Mouse (Mus musculus): ENCODE results near the gene Faf1. TPM values are rescaled to one million over a fixed set of nuclear protein-coding genes. Genes with fewer than 3 reads are reported as not detected.

Gene Faf1
- total RNA-seq, 1 experiment from 2014 or later, result 69.9 TPM

- no peak for ATAC-seq (replicated peaks in 1 of 2; ENCODE audit: insufficient read depth in 1 of 2, low FRiP score in 2 of 2, low TSS enrichment in 1 of 2, low read depth in 1 of 2, poor library complexity in 2 of 2, severe bottlenecking in 2 of 2)
Measured at GRCm38 (mm10) chr4:109953509-109953908, 277.1 kb downstream of the Faf1 start.

- no peak for ATAC-seq (replicated peaks in 1 of 2; ENCODE audit: insufficient read depth in 1 of 2, low FRiP score in 2 of 2, low TSS enrichment in 1 of 2, low read depth in 1 of 2, poor library complexity in 2 of 2, severe bottlenecking in 2 of 2)
Measured at GRCm38 (mm10) chr4:109960201-109960935, 284.0 kb downstream of the Faf1 start.

- ATAC-seq (replicated peaks in 1 of 2; ENCODE audit: insufficient read depth in 1 of 2, low FRiP score in 2 of 2, low TSS enrichment in 1 of 2, low read depth in 1 of 2, poor library complexity in 2 of 2, severe bottlenecking in 2 of 2), result 0 out of 4 replicates have a peak, but pooled peaks of 1 of the 2 experiments have one; percentile 10
Measured at GRCm38 (mm10) chr4:109963570-109964279, 287.3 kb downstream of the Faf1 start.

GRCm38 (mm10) chr4:109969561-109969960 lies 293.2 kb downstream of the Faf1 start:
- no peak for ATAC-seq (replicated peaks in 1 of 2; ENCODE audit: insufficient read depth in 1 of 2, low FRiP score in 2 of 2, low TSS enrichment in 1 of 2, low read depth in 1 of 2, poor library complexity in 2 of 2, severe bottlenecking in 2 of 2)

GRCm38 (mm10) chr4:109973991-109974654 lies 297.7 kb downstream of the Faf1 start:
- ATAC-seq (replicated peaks in 1 of 2; ENCODE audit: insufficient read depth in 1 of 2, low FRiP score in 2 of 2, low TSS enrichment in 1 of 2, low read depth in 1 of 2, poor library complexity in 2 of 2, severe bottlenecking in 2 of 2), result no peak

GRCm38 (mm10) chr4:109974655-109975380 lies 298.4 kb downstream of the Faf1 start:
- ATAC-seq (replicated peaks in 1 of 2; ENCODE audit: insufficient read depth in 1 of 2, low FRiP score in 2 of 2, low TSS enrichment in 1 of 2, low read depth in 1 of 2, poor library complexity in 2 of 2, severe bottlenecking in 2 of 2), result peak in 1 of 2 experiments; percentile 35; a peak in 1 of 4 replicates

- no peak for ATAC-seq (replicated peaks in 1 of 2; ENCODE audit: insufficient read depth in 1 of 2, low FRiP score in 2 of 2, low TSS enrichment in 1 of 2, low read depth in 1 of 2, poor library complexity in 2 of 2, severe bottlenecking in 2 of 2)
Measured at GRCm38 (mm10) chr4:109975381-109976240, 299.2 kb downstream of the Faf1 start.

- ATAC-seq (replicated peaks in 1 of 2; ENCODE audit: insufficient read depth in 1 of 2, low FRiP score in 2 of 2, low TSS enrichment in 1 of 2, low read depth in 1 of 2, poor library complexity in 2 of 2, severe bottlenecking in 2 of 2), result no peak
Measured at GRCm38 (mm10) chr4:109976273-109977147, 300.1 kb downstream of the Faf1 start.

- peak in 1 of 2 experiments; percentile 7; a peak in 1 of 4 replicates for ATAC-seq (replicated peaks in 1 of 2; ENCODE audit: insufficient read depth in 1 of 2, low FRiP score in 2 of 2, low TSS enrichment in 1 of 2, low read depth in 1 of 2, poor library complexity in 2 of 2, severe bottlenecking in 2 of 2)
Measured at GRCm38 (mm10) chr4:109977148-109978067, 301.0 kb downstream of the Faf1 start, which contains the start of gene Dmrta2. Gene Dmrta2 (plus strand): TSS chr4:109978053.

- ATAC-seq (replicated peaks in 1 of 2; ENCODE audit: insufficient read depth in 1 of 2, low FRiP score in 2 of 2, low TSS enrichment in 1 of 2, low read depth in 1 of 2, poor library complexity in 2 of 2, severe bottlenecking in 2 of 2), result no peak
Measured at GRCm38 (mm10) chr4:109978068-109978857, 301.9 kb downstream of the Faf1 start.

- ATAC-seq (replicated peaks in 1 of 2; ENCODE audit: insufficient read depth in 1 of 2, low FRiP score in 2 of 2, low TSS enrichment in 1 of 2, low read depth in 1 of 2, poor library complexity in 2 of 2, severe bottlenecking in 2 of 2), result no peak
Measured at GRCm38 (mm10) chr4:109978858-109979340, 302.5 kb downstream of the Faf1 start.

- ATAC-seq (replicated peaks in 1 of 2; ENCODE audit: insufficient read depth in 1 of 2, low FRiP score in 2 of 2, low TSS enrichment in 1 of 2, low read depth in 1 of 2, poor library complexity in 2 of 2, severe bottlenecking in 2 of 2), result no peak
Measured at GRCm38 (mm10) chr4:109979461-109980320, 303.3 kb downstream of the Faf1 start.
